Mouse (Mus musculus) kidney, postnatal 10 days (tissue): ENCODE measurements around the gene Grk5.
"Not testable (repeated sequence)": the region's sequence is repeated elsewhere in the genome, so short reads cannot be mapped to it uniquely, and the experiment has no call there.

Experiments
- DNase-seq: peaks from one replicate; pipeline ENCODE4 v3.0.0; 2021; ENCODE audit warnings: mixed read lengths

Gene Grk5

DNA sequence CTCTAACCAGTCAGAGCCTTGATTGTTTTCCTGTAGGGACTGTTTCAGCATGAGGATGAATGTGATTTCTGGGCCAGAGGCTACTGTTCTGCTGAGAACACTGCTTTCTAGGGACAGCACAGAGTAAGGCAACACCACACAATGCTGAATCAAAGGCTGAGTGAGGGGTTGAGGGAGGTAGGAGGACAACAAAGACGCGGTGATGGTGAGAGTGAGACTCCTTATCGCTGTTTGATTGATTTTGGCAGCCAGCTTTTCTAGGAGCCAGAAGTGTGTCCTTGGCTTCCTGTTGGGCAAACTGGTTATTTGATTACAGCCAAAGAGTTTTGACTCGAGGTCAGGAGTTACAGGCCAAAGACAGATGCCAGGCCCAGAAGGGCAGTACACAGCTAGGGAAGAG lies 25.7 kb downstream of the Grk5 start:
- DNase-seq: no peak

DNA sequence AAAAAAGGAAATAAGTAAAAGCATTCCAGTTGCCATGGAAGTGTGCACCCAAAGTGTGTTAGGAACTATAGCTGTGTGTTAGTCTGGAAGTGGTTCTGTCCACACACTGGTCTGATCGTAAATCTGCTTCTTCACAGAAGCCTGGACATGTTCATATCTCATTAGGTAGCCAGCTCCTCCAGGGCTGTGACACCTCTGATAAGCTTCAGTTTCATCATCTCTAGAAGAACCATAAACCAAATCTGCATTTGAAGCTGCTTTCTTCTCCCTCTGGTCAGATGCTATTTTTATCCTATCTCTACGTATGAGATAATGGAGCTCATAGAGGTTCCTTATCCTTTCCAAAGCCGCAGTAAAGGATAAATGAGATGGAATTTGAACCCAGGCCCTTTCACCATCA lies 26.3 kb downstream of the Grk5 start:
- DNase-seq: no peak

DNA sequence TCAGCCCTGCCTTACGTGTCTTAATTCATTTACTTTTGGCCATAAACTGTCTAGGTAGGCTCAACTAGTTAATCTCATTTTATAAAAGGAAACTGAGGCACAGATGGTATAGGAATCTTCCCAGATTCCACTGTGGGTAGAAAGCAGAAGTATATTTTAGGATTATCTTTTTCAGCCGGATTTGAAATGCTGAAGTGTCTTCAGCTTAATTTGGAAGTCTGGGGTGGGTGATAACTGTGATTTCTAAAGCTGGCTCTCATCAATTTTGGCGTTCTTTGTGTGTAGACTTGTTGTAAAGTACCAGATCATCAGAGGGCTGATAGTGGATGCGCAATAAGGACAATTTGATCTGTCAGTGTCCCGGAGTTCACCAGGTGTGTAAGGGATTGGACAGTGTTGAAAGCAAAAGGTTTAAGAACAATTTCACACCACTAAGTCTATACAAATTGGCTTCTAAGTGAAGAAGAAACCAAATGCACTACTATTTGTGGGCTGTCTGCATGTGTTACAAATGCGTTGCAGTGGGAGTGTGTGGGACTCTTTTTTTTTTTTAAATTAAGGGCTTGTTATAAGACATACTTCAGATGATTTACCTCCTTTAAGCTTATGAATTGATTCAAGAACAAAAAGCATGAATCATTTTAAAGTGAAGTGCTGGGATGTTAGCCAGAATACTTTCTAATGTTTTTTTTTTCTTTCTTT lies 27.5 kb downstream of the Grk5 start:
- no peak for DNase-seq

DNA sequence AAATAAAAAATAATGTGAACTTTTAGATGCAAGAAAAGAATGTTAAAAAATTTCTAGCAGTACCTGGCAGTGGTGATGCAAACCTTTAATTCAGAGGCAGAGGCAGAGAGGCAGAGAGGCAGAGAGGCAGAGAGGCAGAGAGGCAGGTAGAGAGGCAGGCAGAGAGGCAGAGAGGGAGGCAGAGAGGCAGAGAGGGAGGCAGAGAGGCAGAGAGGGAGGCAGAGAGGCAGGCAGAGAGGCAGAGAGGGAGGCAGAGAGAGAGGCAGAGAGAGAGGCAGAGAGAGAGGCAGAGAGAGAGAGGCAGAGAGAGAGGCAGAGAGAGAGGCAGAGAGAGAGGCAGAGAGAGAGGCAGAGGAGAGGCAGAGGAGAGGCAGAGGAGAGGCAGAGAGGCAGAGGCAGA lies 35.0 kb downstream of the Grk5 start:
- not testable (repeated sequence) for DNase-seq

DNA sequence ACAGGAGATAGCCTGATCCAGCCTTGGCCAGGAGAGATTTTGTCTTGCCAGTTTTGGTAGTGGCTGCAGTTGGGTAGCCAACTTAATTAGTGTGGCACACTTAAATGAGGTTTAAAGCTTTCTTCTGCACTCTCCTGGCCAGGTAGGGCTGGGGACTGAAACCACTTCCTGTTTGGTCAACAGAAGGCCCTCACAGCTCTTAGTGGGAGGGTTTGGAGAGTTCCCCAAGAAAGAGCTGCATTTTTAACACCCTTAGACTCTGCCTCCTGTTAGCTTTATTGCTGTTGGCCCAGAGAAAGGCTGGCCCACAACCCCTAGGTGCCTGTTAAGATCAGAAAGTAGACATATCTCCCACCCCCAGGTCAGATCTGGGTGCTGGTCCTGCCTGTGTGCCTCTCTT lies 45.5 kb downstream of the Grk5 start:
- no peak for DNase-seq

DNA sequence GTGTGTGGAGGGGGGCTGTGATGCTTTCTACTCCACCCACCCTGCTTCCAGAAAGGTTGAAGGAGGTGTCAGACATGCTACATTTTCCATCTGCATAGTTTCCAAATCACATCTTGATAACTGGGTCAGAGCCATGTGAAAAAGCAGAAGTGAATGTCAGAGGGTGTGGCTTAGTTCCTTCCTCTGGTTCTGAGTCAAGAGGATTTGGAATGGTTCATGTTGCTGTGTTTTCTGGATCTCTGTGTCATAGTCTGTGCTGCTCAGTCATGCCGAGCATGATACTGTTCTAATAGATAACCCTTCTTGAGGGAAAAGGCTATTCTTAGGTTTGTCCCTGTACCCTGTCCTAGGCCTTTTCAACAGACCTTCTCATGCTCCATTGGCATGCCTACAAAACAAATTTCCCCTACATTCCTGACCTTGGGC lies 50.4 kb downstream of the Grk5 start:
- peak; percentile 14 for DNase-seq

DNA sequence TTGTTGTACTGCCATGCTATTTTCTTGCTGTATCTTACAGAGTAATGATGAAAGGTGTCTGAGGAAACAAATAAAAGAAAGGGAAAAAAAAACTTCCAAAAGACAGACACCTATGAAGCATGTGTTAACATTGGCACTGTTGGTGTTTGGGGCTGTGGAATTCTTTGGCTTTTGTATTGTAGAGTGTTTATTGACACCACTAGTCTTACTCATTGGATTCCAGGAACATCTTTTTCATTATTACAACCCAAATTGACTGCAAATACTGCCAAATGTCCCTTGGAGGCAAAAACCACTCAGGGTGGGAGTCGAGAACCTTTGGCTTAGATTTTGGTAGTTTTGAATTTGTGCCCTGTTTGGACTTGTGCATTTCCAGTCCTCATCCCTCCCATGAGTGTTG lies 51.3 kb downstream of the Grk5 start:
- no peak for DNase-seq

DNA sequence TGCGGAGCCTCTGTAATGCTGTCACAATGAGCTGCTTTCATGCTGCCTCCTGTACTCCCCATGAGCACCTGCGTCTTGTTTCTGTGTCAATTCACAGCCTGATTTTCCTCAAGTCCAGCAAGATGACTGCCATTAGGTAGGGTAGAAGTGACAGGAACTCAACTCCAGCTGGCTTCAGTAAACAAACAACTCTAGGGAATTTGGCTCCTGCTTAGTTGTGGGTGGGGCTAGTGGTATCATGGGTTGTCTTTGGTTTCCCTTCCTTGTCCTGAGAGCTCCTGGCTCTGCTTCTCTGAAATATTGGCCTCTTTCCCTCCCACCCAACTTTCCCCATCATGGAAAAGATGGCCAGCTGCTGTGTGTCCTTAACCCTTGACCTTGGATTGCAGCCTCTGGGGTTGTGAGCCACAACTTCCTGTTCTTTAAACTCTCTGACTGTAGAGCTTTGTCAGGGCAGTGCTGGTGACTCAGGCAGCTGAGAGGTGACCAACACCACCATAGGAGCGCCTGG lies 56.3 kb downstream of the Grk5 start:
- peak; percentile 80 for DNase-seq

DNA sequence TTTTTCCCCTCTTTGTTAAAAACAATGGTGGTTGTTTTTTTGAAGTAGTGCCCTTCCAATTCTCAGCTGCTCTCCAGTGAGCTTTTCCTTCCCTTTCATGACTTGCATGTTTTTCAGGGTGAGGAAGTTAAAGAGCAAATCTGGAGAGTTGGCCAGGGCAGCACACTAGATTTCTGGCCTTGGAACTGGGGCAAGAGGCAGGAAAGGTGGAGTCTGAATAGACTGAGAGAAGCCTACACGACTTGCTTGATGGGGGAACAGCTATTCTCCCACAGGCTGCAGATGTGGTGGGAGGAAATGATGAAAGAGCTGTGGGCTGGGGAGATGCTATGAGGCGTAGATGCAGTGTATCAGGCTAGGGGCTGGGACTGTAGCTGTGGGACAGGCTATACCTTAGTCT lies 57.1 kb downstream of the Grk5 start:
- DNase-seq: peak; percentile 33

DNA sequence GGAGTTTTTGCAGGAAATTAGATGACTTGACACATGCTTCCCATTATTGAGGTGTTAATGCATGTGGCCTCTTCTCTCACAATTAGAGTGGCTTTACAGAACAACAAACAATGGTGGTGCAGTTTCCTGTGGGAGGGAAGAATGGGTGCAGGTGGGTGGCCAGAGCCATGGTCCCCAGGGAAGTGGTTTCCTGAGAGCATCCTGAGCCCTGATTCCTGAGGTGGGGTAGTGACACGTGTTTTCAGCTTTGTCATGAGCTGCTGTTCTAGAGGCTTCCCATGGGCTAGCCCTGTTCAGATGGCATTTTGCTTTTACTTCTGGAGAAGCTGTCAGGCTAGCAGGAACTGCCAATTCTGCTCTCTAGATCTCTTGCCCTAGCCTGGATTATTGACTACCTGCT lies 59.4 kb downstream of the Grk5 start:
- peak; percentile 27 for DNase-seq

DNA sequence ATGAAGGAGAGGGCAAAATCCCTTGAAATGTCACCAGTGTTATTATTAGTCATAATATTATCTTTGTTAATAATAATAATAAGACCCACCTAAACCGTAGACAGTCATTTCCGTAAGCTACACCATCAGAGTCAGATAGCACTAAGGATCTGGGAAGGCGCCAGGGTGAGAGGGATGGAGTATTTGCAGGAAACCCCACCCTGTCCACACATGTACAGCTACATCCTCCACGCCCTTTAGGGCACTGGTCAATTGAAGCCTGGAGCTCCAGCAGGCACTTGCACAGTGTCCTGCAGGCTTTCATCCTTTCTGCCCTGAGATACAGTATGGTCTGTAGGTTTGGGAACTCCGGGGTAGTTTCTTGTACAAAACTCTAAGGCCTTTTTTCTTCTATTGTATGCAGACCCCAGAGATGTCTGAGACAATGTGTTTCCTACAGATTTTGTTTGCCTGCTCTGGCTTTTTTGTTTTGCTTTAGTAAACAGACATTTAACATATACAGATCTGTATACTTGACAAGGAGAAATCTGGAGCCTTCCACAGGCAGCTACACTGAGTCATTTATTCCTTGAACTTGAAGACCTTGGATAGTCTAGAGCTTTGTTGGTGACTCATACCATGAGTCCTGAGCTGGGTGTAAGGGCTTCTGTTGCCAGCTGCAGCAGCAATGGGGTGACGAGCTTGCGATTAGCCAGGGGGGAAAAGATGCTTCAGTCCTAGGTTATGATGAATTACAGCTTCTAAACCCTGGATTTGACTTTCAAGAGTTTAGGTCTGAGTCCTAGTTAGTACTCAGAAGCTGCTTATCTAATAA lies 60.7 kb downstream of the Grk5 start:
- peak; percentile 66 for DNase-seq

DNA sequence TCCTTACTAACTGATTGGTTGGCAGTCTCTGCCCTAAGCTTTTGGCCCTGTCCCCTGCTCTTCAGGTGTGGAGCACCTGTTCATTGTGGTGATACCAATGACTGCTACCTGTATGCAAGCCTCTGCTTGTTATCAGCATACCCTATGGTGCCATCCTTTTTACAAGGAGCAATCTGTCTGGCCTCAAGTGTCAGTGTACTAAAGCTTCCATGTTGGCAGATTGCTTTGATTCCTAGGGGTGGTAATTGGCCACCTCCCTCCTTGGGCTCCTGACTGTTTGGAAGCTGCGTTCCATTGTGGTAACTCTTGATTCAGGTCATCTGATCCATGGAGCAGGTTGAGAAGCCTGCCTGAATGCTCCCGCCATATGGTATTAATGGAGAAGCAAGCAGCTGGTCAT lies 65.6 kb downstream of the Grk5 start:
- no peak for DNase-seq

DNA sequence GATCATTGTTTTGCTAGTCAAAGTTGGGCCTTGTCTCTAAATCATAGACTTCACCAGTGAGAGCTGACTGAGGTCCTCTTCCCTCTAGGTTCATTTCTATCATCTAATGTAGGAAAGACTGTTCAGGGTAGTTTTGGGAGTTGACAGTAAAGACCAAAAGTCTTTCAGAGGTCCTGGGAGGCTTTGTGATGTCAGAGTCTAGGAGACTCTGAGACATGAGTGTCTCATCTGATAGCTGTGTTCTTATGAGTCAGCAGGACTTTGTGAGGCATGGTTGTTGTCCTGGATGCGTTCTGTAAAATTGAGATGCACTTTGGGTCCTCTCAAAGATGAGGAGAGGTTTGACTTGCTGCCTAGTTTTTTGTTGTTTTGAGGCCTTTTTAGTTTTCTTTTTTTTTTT lies 66.2 kb downstream of the Grk5 start:
- DNase-seq: no peak

DNA sequence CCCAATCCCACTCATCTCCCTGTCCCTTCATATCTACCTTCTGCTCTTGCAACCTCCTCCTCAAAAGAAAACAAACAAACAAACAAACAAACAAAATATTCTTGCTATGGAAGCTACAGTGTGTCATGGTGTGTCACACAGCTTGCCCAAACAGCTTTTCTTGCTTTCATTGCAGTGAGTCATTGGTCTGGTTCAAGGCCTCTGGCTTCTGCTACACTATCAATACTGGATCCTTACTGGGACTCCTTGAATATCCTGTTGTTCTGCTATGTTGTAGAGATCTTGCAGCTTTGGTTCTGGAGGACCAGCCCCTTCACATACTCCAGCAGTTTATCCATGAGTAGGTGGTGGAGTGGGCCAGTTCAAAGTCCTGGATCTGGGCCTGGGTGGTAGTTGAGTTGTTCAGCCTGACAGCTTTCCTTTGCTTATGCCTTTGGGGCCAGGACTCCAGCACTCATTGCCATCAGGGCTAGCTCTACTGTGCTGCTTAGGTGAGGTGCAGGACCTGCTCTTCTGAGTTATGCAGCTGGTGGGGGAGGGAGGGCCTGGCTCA lies 66.7 kb downstream of the Grk5 start:
- DNase-seq: no peak

DNA sequence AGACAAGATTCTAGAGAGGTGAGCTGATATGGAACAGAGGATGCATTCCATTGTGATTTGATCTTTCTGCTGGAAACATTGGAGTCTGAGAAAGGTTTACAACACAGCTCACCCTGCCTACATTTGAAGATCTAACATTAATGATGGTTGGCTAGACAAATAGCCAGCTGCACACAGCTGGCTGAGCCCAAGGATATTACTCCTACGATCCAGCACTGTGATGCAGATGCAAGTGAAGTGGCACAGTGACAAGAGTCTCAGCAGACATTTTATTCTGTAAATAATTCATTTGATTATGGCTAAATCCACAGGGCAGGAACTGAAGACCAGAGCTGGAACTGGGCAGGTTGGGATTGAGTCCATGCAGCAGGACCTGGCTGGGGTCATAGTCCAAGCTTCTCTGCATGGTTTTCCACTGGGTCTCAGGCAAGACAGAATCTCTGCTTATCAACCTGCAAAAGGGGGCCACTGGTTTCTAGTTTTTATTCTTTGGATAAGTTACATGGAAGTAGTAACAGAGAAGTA lies 70.2 kb downstream of the Grk5 start:
- DNase-seq: peak; percentile 82

DNA sequence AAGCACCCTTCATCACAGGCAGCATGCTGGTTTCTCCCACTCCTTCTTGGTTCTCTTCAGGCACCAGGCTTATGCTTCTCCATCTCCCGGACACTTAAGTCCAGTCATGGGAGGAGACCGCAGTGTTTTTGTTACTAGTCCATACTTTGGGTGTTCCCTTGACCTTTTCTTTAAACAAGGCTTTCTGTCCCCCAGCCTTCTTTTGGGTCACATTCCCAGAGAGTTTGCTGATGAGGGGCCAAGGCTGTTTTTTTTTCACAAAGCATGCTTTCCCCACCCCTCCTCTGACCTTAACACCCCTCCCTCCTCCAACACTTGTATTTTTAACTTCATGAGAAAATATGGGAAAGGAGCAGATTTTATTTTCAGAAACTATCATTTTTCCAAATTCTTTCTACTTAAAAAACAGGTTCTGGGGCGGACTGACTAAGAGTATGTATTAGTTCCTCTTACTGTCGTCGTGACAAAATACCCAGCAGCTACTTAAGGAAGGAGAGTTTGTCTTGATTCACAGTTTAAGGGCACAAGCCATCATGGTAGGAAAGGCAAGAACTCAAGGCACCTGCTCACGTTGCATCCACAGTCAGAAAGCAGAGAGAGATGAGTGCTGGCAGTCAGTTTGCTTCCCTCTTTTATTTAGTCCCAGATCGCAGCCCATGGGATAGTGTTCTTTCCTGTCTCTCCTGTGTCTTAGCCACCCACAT lies 73.0 kb downstream of the Grk5 start:
- DNase-seq: no peak

DNA sequence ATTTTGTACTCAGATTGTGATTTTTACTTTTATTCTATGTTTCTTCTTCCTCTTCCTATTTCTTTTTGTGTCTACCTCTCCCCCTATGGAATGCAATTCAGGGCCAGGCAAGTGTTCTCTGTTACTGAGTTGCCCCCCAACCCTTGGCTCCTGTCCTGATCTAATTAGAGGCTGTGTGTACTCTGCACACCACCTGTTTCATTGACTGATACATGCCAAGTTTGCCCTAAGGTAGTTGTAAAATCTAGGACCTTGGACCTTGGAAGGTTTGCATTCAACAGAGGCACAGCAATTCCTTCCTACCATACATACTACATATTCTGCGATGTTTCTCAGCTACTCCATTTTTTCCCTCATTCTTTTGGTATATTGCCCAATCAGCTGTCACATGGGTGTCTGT lies 78.4 kb downstream of the Grk5 start:
- DNase-seq: no peak

DNA sequence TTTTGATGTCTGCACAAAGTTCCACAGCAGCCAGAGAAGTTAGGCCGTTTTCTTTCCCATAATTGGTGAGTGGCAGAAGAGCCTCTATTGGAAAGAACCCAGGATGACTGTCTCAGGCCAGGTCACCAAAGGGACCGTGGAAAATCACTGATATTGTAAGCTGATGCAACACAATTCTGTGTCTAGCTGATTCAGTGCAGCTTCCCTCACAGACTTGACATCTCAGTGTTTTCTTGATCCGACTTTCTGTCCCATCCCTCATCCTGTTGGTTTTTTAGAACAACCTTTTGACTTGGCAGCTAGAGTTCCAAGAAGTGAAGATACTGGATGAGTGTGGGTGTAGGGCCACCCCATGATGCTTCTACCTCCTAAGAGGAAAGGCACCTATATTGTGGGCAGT lies 80.9 kb downstream of the Grk5 start:
- DNase-seq: no peak

DNA sequence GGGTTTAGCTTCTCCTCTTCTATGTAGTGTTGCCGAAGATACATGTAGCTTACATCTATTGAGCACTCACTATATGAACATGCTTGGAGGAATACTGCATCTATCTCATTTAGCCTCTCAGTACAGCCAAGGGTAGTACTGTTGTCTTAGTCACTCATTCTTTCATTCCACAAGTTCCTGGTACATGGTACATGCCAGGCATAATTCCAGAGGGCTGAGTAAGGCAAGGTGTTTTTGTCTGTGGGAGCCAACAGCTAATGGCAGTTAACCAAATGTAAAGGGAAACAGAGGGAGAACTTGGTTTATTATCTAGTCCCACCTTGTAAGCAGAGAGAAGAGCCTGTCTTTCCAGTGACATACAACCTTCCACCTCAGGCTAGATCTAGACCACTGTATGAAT lies 82.0 kb downstream of the Grk5 start:
- no peak for DNase-seq

DNA sequence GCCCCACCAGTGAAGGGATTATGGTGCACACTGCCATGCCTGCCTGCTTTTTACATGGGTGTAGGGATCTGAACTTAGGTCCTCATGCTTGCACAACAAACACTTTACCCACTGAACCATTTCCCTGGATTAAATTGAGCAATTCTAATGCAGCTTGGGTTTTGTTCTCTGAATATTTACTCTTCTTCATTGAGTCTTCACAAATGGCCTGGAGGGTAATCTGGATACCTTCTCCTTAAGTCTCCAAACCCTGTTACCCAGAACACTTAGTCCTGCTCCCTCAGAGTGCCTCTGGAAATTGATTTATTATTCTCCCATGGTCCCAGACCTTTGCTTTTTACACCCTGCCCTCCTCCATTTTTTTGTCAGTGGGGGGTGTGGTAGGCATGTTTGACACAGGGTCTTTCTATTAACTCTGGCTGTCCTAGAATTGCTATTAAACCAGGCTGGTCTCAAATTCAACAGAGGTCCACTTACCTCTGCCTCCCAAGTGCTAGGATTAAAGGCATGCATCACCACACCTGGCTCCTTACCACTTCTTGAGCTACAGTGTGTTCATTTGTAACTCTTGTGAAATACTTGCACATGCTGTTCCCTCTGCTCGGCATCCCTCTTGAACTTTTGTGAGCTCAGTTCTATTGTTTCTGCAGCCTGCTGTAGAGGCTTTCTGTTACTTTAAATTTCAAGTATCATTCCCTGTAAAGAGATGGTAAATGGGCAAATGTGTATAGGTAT lies 82.9 kb downstream of the Grk5 start:
- DNase-seq: no peak

DNA sequence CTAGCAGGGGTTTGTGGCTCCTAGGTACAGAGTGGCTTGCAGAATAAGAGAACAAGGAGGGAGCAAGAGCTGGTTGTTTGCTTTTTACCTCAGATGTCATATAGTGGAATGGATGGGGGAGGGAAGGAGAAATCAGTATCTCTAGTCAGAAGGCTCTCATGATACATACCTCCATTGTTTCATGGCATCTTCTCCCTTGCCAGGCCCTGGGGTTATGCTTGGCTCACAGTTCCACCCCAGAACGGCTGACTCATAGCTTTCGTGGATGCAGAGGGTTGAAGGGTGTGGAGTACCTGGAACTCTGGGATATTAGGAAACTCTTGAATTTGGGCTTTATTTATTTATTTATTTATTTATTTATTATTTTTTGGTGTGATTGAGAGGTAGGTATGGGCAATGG lies 84.0 kb downstream of the Grk5 start:
- DNase-seq: no peak

DNA sequence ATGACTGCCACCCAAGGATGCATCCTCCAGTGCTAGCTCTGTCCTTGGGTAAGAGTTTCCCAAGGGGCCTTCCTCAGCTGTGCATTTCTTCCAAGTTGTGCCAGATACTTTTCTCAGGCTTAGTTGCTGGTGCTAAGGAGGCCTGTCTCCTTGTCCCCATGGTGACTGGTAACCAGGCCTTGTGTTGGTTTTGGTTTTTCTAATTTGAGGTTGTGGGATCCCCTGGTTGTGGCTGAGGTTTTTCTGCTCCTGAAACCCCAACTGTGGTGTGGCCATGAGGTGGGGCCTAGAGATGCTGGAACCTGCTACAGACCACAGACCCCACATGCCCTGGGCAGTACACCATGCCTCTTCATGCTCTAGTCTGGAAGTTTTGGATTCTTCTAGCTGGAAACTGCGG lies 90.0 kb downstream of the Grk5 start:
- no peak for DNase-seq
